Mouse (Mus musculus) bone marrow macrophage, adult 2 months (primary cell): Measurements from ENCODE around the gene Gimap4. TPM values are rescaled to one million over a fixed set of nuclear protein-coding genes. Genes with fewer than 3 reads are reported as not detected.

Source experiments
- H3K27ac ChIP-seq: 2 replicates; pipeline ENCODE4 v1.5.1; 2012; ENCODE audit warnings: low read depth, low read length; ENCODE audit not compliant: insufficient read depth
- H3K4me1 ChIP-seq: 2 replicates; pipeline ENCODE4 v1.6.1; 2012; ENCODE audit warnings: low read length; ENCODE audit not compliant: control insufficient read depth, insufficient read depth
- H3K4me3 ChIP-seq: 2 replicates; pipeline ENCODE4 v1.5.1; 2012; ENCODE audit warnings: mild to moderate bottlenecking, low read length, moderate library complexity; ENCODE audit not compliant: insufficient read depth
- CTCF ChIP-seq: IDR thresholded peaks from 2 replicates; pipeline ENCODE4 v1.5.1; 2012; ENCODE audit warnings: low read depth, mild to moderate bottlenecking, low read length, moderate library complexity
- POLR2A ChIP-seq: IDR thresholded peaks from 2 replicates; pipeline ENCODE4 v1.6.1; 2012; ENCODE audit warnings: mild to moderate bottlenecking, low read depth, low read length, borderline replicate concordance
- polyA plus RNA-seq: library from polyadenylated mRNA; stranded (reverse); fragments of >200 nt; gene quantifications from 2 replicates; pipeline ENCODE4 v1.2.4, GENCODE M21; 2012; ENCODE audit not compliant: missing spikeins, insufficient read depth, insufficient read length

Gimap4 gene
- polyA plus RNA-seq, 1 experiment: 0.40 TPM

GRCm38 (mm10) chr6:48700251-48701075 is 16.1 kb downstream of the Gimap4 start:
- peaks cover 29% of the 10 kb centered on the region for H3K4me1 ChIP-seq
- H3K4me3 ChIP-seq: no peak overlapping the region
- no peak for TF ChIP-seq POLR2A
- no peak for TF ChIP-seq CTCF
- H3K27ac ChIP-seq: no peak overlapping the region

- no peak overlapping the region for H3K27ac ChIP-seq
- H3K4me3 ChIP-seq: no peak overlapping the region
- TF ChIP-seq CTCF: no peak
- no peak for TF ChIP-seq POLR2A
- H3K4me1 ChIP-seq: peaks cover 29% of the 10 kb centered on the region
These were observed 17.8 kb downstream of the Gimap4 start for GRCm38 (mm10) chr6:48702146-48702545.

GRCm38 (mm10) chr6:48702601-48703000 is 18.3 kb downstream of the Gimap4 start:
- Histone ChIP-seq H3K4me1 (peaks cover 29% of the 10 kb centered on the region), H3K27ac (no peak overlapping the region)

GRCm38 (mm10) chr6:48704146-48704545 is 19.8 kb downstream of the Gimap4 start:
- Histone ChIP-seq H3K4me1 (peaks cover 27% of the 10 kb centered on the region), H3K4me3 (no peak overlapping the region), H3K27ac (no peak overlapping the region)
- TF ChIP-seq POLR2A: no peak
- no peak for TF ChIP-seq CTCF

More at GRCm38 (mm10) chr6:48702601-48703000, 18.3 kb downstream of the Gimap4 start:
- no peak overlapping the region for H3K4me3 ChIP-seq
- TF ChIP-seq POLR2A (no peak), CTCF (no peak)

GRCm38 (mm10) chr6:48706130-48706529 is 21.8 kb downstream of the Gimap4 start:
- Histone ChIP-seq H3K4me3 (no peak overlapping the region), H3K4me1 (peaks cover 13% of the 10 kb centered on the region), H3K27ac (no peak overlapping the region)
- no peak for TF ChIP-seq CTCF
- TF ChIP-seq POLR2A: no peak

GRCm38 (mm10) chr6:48718455-48718854 is 34.1 kb downstream of the Gimap4 start, which contains the start of the genes Gm28053 and Gimap7:
Gene Gm28053, plus strand, starts transcription at chr6:48718607.
Gene Gimap7, plus strand, starts transcription at chr6:48718621.
- TF ChIP-seq POLR2A (no peak), CTCF (no peak)
- Histone ChIP-seq H3K4me3 (no peak within 1 kb of the TSS), H3K4me1 (no peaks in the 10 kb centered on the region), H3K27ac (no peak within 1 kb of the TSS)

- TF ChIP-seq CTCF (no peak), POLR2A (no peak)
- H3K4me1 ChIP-seq: no peaks in the 10 kb centered on the region
- H3K4me3 ChIP-seq: no peak overlapping the region
- no peak overlapping the region for H3K27ac ChIP-seq
These were observed 36.0 kb downstream of the Gimap4 start for GRCm38 (mm10) chr6:48720326-48720725.

GRCm38 (mm10) chr6:48723468-48723867 is 39.1 kb downstream of the Gimap4 start:
- Histone ChIP-seq H3K4me3 (no peak overlapping the region), H3K4me1 (no peaks in the 10 kb centered on the region), H3K27ac (no peak overlapping the region)
- TF ChIP-seq CTCF (no peak), POLR2A (no peak)

- Histone ChIP-seq H3K4me1 (no peaks in the 10 kb centered on the region), H3K4me3 (no peak overlapping the region), H3K27ac (no peak overlapping the region)
- TF ChIP-seq CTCF: no peak
- no peak for TF ChIP-seq POLR2A
These were observed 41.1 kb downstream of the Gimap4 start for GRCm38 (mm10) chr6:48725476-48725875.

GRCm38 (mm10) chr6:48727761-48728160 is 43.4 kb downstream of the Gimap4 start:
- Histone ChIP-seq H3K4me1 (no peaks in the 10 kb centered on the region), H3K4me3 (no peak overlapping the region), H3K27ac (no peak overlapping the region)
- TF ChIP-seq POLR2A (no peak), CTCF (no peak)

- TF ChIP-seq POLR2A: no peak
- no peak for TF ChIP-seq CTCF
- Histone ChIP-seq H3K27ac (no peak overlapping the region), H3K4me1 (no peaks in the 10 kb centered on the region), H3K4me3 (no peak overlapping the region)
These were observed 48.5 kb downstream of the Gimap4 start for GRCm38 (mm10) chr6:48732864-48733304.
